Mouse (Mus musculus) R1 (cell line): Measurements from ENCODE around the gene Fam189a2.
A peak's percentile ranks its signal among the peaks of the same experiment; 100 is the strongest.

Experiments
- DNase-seq: peaks from one replicate; pipeline ENCODE4 v3.0.0-alpha.2; 2018; ENCODE audit warnings: low read depth, low spot score

Gene Fam189a2

GRCm38 (mm10) chr19:24030871-24031556 lies at the start of gene Fam189a2:
Fam189a2 (minus strand) TSS chr19:24031019.
- peak; percentile 41 for DNase-seq

DNA sequence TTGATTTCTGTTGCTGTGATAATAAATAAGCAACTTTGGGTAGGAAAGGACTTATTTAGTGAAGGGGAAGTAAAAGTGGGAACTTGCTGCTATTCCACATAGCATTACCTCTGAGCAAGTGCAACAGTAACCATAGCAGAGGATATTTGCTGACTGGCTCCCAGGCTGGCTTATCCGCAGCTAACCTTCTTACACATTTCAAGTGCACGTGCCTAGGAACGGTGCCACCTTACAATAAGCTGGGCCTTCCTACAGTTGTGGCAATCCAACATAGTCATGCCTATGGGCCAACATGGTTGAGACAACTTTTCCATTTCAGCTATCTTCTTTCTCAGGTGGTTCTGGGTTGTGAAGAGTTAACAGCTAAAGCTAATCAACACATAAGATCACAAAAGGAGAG lies 46.8 kb upstream of the Fam189a2 start:
- DNase-seq: no peak

GRCm38 (mm10) chr19:24076536-24076935 lies 45.7 kb upstream of the Fam189a2 start:
- no peak for DNase-seq

DNA sequence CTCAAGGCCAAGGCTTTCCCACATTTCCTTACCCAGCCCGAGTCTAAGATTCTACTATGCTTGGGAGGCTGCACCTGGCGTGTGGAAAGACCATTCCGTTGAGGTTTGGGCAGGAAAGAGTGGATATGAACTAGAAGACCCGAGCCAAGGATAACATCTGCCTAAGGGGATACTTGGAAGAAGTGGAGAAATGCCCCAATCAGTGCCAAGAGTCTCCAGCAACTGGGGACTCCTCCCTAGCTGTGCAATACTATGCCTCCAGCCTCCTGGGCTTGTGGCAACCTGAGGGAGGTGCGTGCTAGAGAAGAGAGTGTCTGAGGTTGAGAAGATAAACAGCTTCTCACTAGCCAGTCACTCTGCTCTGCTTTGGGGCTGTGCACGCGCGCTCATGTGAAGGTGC lies 45.1 kb upstream of the Fam189a2 start:
- no peak for DNase-seq

DNA sequence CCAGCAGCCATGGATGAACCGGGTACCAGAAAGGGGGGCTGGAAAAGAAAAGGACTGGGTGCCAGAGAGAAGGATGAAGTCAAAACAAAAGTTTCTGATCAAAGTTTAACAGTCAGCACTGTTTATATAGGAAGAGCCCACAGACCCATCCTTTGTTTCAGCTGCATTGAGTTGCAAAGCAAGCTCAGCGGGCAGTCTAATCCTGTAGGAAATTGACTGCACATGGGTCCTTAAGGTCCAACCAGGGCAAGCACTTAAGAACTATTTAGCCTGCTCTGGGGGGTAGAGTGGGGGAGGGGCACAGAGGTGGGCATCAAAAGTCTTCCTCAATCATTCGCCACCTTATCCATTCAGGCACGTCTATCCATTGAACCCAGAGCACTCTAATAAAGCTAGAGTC lies 42.3 kb upstream of the Fam189a2 start:
- peak; percentile 73 for DNase-seq

DNA sequence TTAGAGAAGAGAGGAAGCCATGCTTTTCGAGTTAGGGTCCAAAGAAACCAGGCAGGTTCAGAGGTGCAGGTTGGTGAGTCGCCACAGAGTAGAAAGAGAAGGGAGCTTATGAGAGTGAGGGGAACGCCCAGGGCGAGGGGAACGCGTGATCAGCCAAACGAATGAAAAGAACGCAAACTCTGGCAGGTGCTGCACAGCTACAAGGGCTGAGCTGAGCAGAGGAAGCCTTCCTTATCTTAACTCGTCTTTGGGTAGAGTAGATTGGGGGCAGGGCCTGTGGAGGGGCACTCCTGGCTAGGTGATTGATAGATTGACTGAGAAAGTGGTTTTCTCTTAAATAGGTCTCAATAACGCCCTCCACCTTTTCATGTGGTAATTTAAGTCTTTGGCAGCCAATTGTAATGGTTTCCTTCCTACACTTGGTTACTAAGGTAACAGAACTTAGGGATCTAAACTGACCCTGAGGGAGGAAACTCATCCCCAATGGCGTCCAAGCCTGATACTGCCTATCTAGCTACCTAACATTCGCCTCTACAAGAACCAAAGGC lies 33.6 kb upstream of the Fam189a2 start:
- peak; percentile 93 for DNase-seq

DNA sequence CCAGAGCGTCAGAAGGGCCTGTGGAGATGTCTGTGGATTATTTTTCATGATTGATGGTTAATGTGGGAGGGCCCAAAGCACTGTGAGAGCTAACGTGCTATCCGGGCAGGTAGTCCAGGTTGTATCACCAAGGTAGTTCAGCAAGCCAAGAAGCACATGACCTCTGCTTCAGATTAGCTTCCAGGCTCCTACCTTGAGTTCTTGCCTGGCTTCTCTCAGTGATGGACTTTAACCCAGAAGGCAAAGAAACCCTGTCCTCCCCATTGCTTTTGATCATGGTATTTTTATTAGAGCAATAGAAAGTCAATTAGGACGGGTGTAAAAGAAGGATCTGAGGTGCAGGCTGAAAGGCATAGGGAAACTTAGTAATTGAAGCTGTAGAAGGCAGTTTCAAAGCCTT lies 32.8 kb upstream of the Fam189a2 start:
- DNase-seq: no peak

DNA sequence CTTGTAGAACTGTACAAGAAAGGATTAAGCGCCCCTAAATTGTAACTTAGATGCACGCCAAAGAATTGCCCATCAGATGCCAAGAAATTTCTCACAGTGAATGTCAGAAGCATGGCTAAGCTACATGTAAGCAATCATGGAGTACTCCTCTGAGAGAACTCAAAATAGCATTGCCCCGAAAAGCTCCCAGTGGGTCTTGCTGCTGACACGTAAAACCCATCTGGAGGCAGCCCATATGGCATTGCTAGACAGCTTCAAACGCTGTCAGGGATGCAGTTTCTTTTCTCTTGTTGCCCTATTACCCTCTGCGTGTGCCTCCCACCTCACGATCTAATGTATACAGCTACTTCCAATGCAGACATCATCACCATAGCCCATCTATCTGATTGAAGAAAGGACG lies 28.0 kb upstream of the Fam189a2 start:
- DNase-seq: no peak

DNA sequence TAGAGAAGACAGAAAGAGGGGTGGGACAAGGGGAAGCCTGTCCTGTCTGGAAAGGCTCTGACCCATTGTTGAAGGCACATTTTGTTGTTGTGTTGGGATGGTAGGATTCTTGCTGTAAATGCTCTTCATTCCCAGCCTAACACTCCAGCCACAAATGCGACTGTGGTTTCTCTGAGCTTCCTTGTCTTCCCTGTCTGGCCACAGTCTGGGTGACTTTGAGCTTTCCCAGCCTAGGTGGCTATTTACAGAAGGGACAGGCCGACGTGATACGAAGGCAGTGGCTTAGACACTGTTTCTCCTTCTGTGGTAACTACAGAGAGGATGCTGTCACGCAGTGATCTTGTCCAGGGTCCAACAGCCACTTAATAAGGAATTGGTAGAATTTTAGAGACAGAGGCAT lies 27.2 kb upstream of the Fam189a2 start:
- DNase-seq: no peak

DNA sequence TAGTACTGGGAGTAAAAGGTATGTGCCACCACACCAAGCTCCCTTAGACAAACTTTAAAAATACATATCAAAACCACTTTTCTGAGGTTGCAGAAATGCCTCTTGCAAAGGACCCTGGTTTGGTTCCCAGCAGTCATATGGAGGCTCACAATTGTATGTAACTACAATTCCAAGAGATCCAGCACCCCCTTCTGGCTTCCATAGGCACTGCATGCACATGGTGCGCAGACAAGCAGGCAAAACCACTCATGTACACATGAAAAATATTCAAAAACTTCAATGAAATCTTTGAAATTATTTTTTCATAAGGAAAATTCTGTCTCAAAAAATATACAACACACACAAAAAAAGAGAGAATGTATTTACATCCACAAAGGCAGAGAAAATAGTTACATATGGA lies 26.1 kb upstream of the Fam189a2 start:
- DNase-seq: peak; percentile 37

- DNase-seq: no peak
These were observed 24.1 kb upstream of the Fam189a2 start for GRCm38 (mm10) chr19:24054904-24055303.

GRCm38 (mm10) chr19:24054265-24054664 lies 23.4 kb upstream of the Fam189a2 start:
- DNase-seq: no peak

GRCm38 (mm10) chr19:24050514-24050913 lies 19.7 kb upstream of the Fam189a2 start:
- DNase-seq: no peak

DNA sequence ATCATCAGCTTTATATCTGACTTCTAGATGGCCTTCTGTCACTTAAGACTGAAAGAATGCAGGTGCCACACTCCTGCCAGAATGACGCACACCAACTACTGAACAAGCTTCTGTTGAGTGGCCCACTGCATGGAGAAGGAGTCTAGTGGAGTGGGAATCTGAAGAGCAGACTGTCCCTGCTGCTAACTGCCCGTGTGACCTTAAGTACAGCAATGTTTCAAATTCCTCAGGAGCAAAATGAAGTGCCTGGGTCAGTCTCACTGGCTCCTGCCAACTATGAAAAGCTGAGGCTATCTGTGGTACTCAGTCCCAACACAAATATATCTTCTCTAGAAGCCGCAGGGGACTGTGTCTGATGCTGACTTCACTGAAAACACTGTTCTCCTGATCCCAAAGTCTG lies 18.5 kb upstream of the Fam189a2 start:
- no peak for DNase-seq

DNA sequence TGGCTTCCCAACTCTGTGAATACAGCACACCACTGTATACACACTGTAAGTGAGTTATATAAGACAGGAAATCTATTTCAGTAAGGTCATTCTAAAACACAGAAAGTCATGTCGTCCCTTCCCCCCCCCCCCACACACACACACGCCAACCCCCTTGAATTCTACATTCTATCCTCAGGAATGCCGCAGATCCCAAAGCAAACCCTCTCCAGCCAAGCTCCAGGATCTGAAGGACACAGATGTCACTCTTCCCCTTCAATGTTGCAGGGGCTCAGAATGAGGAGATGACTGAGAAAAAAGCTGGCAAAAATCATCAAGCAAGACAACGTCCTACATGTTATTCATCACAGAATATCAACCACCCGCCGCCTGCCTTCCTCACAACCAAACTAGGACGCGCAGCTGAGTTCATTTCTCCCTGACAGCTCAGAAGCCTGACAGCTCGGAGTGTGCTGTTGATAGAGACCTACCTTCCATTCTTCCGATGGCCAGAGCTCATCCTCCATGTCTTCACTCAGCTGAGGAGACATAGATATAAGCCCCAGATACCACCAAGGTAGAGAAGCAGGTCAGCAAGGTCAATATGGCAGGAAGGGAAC lies 15.7 kb upstream of the Fam189a2 start:
- no peak for DNase-seq

DNA sequence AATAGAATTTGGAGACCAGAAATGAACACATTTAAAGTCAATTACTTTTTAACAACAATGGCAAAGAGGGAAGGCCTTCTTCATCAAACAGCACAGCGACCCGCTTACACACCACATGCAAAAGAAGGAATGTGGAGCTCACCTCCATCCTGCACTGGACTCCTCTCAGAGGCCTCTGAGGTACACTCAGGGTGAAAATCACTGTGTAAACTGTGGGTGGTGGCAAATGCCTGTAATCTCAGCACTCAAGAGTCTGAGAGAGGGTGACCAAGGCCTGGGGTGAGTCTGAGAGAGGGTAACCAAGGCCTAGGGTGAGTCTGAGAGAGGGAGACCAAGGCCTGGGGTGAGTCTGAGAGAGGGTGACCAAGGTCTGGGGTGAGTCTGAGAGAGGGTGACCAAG lies 11.6 kb upstream of the Fam189a2 start:
- DNase-seq: no peak

- peak; percentile 58 for DNase-seq
These were observed 8.4 kb upstream of the Fam189a2 start for GRCm38 (mm10) chr19:24039061-24039853.

DNA sequence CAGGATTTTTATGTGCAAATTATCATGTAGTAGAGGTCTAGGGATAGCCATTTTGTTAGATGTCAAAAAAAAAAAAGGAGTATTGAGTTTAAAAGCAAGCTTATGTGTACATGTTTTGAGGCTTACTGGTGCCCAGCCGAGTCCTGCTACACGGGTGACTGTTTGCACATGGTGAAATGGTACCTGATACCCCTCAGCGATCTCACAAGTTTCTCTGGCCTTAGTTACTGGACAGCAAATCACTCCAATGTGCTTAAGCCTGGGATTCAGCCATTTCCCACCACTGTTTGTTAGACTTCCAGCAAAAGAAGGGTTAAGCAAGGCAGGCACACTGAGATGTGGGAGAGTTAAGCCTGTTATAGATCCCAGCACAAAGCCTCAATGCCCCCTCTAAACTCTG lies 3.5 kb upstream of the Fam189a2 start:
- no peak for DNase-seq

DNA sequence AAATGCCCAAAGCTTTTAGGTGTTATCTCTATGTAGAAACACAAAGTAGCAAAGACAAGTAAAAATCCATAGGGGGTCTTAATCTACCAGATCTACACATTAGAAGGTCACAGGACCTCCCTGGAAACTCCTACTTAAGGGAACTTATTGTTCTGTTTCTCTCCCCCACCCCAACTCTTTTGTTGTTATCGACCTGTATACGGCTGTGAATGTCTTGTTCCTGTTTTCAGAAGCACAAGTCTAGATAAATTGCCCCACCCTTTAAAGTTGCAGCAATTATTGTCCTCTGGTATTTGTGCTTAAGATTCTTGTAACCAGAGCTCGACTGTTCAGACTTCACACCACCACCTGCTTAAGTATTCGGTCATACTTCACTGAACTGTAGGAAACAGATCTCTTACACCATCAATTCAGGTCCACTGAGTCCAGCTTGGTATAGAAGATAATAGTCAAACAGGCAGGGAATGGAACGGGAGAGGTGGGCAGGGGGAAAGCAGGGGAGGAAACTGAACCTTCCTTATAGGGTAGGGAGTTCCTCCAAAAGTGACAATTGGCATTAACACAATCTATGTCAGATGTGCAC lies 1.9 kb upstream of the Fam189a2 start:
- DNase-seq: peak; percentile 81

- DNase-seq: no peak
These were observed 328 bp downstream of the Fam189a2 start for GRCm38 (mm10) chr19:24030511-24030870.

GRCm38 (mm10) chr19:24029616-24030510 lies 956 bp downstream of the Fam189a2 start:
- peak; percentile 19 for DNase-seq
